Comparison of ENCODE assay signal across 11 mouse cellular contexts in genomic region chr16:31475123-31475968, GRCm38 (mm10). TPM values are rescaled to one million over a fixed set of nuclear protein-coding genes. Genes with fewer than 3 reads are reported as not detected.
DNase-seq lines count a peak whose midpoint lies in the region; ATAC-seq and TF ChIP-seq lines count a peak whose summit lies in the region.
"Had no signal": no experiment of that assay in that cellular context is flagged by ENCODE, and none has a peak within 500 bp of the region (broad histone marks: within the 10 kb centered on the region; RNA-seq: fewer than 3 reads in every experiment).

No protein-coding gene starts in this region.

- peak overlapping the region; percentile 67 for H3K27ac ChIP-seq in hindbrain, embryonic 15.5 days (replicated peaks)
- H3K27ac ChIP-seq in hindbrain, embryonic 11.5 days (ENCODE audit: low read depth, low read length), result no peak overlapping the region
- H3K27ac ChIP-seq in gastrocnemius, adult 2 months, result no peak overlapping the region
- H3K27ac ChIP-seq: left cerebral cortex, adult 2 months had no signal

- TF ChIP-seq CTCF in gastrocnemius, adult 2 months (IDR thresholded peaks at IDR 0.05), result no peak

- WGBS in hindbrain, embryonic 15.5 days, result 53% methylated on average over 9 of the region's 9 CpGs
- 72% methylated on average over 9 of the region's 9 CpGs for WGBS in hindbrain, embryonic 11.5 days

- H3K4me3 ChIP-seq in hindbrain, embryonic 15.5 days, result no peak overlapping the region
- no peak overlapping the region for H3K4me3 ChIP-seq in hindbrain, embryonic 11.5 days (ENCODE audit: low read depth, low read length)
- no peak overlapping the region for H3K4me3 ChIP-seq in gastrocnemius, adult 2 months
- H3K4me3 ChIP-seq: left cerebral cortex, adult 2 months had no signal

- peaks cover 15% of the 10 kb centered on the region for H3K4me1 ChIP-seq in hindbrain, embryonic 15.5 days (replicated peaks)
- no peaks in the 10 kb centered on the region for H3K4me1 ChIP-seq in hindbrain, embryonic 11.5 days (replicated peaks; ENCODE audit: control insufficient read depth, insufficient read depth, low read length)

- no peaks in the 10 kb centered on the region for H3K27me3 ChIP-seq in hindbrain, embryonic 15.5 days
- H3K27me3 ChIP-seq in hindbrain, embryonic 11.5 days (ENCODE audit: control insufficient read depth, insufficient read depth, low read length), result no peaks in the 10 kb centered on the region

- H3K9ac ChIP-seq in hindbrain, embryonic 15.5 days, result no peak overlapping the region
- no peak overlapping the region for H3K9ac ChIP-seq in hindbrain, embryonic 11.5 days (ENCODE audit: low read depth, low read length)

- intact Hi-C loops in gastrocnemius, adult 2 months (cut with DNase I), result no loop called here

- H3K36me3 ChIP-seq in hindbrain, embryonic 15.5 days, result no peaks in the 10 kb centered on the region
- no peaks in the 10 kb centered on the region for H3K36me3 ChIP-seq in hindbrain, embryonic 11.5 days (ENCODE audit: control insufficient read depth, insufficient read depth, low read length)

- no peak overlapping the region for H3K4me2 ChIP-seq in hindbrain, embryonic 15.5 days
- H3K4me2 ChIP-seq in hindbrain, embryonic 11.5 days (replicated peaks; ENCODE audit: low read depth, low read length), result no peak overlapping the region

- no peak for DNase-seq in hindbrain, embryonic 11.5 days (ENCODE audit: low spot score)
- DNase-seq in cerebellum, adult 9-10 months, result peak; percentile 93
- peak; percentile 64 for DNase-seq in gastrocnemius, adult 2 months
- peak; percentile 36 for DNase-seq in retina, embryonic 14.5 days (ENCODE audit: low spot score)
- DNase-seq in layer of hippocampus, adult 8-10 months (ENCODE audit: low spot score in 2 of 2), result no peak
- DNase-seq in left cerebral cortex, adult 18-20 months (ENCODE audit: low spot score in 2 of 2), result no peak
- no peak for DNase-seq in layer of hippocampus, adult 11-12 months (ENCODE audit: low spot score)
- DNase-seq: adrenal gland, adult 2 months; lung, postnatal 10 days had no signal

- no peak for ATAC-seq in hindbrain, embryonic 15.5 days (ENCODE audit: low FRiP score, low read depth)
- no peak for ATAC-seq in hindbrain, embryonic 11.5 days (ENCODE audit: low FRiP score)

- no peaks in the 10 kb centered on the region for H3K9me3 ChIP-seq in hindbrain, embryonic 15.5 days
- H3K9me3 ChIP-seq in hindbrain, embryonic 11.5 days (ENCODE audit: control insufficient read depth, low read length), result no peaks in the 10 kb centered on the region

RNA-seq across cellular contexts. Expression of gene Bdh1, which starts 53.3 kb away (rescaled TPM):
- polyA plus RNA-seq in hindbrain, embryonic 15.5 days (2015; fragmentation: Nextera tagmentation; extraction: Ambion mirVana), result 123 and 125 TPM in 2 replicates
- 33.4 and 35.6 TPM in 2 replicates for polyA plus RNA-seq in hindbrain, embryonic 11.5 days (2014; fragmentation: Nextera tagmentation; extraction: Ambion mirVana)
- 100 to 1,000 TPM in 1 of 2 experiments, 10 to 100 TPM in 1; 71.4 to 144 TPM for total RNA-seq in gastrocnemius, adult 2 months (2021)
- total RNA-seq in layer of hippocampus, adult 8-10 months (2022), result 100 to 1,000 TPM in 2 of 4 experiments, 10 to 100 TPM in 2; 71.2 to 114 (median 102) TPM
- total RNA-seq in left cerebral cortex, adult 18-20 months (2021), result 10 to 100 TPM; 91.8 to 98.9 TPM

Comparison
In these comparisons a context has a peak if more than half of its experiments do, and no peak if none do; other contexts are left out.
1. DNase-seq: peak in cerebellum, adult 9-10 months (single experiment), gastrocnemius, adult 2 months (single experiment) and retina, embryonic 14.5 days (single experiment); none in hindbrain, embryonic 11.5 days (single experiment), layer of hippocampus, adult 8-10 months (0 of 2), left cerebral cortex, adult 18-20 months (0 of 2) and layer of hippocampus, adult 11-12 months (single experiment).